Mouse (Mus musculus) NIH3T3 (cell line): ENCODE measurements around the gene Zfp3.
"Not testable (repeated sequence)": the region's sequence is repeated elsewhere in the genome, so short reads cannot be mapped to it uniquely, and the experiment has no call there.

Experiments used
- DNase-seq: peaks from one replicate; pipeline ENCODE4 v3.0.0-alpha.2; 2012; ENCODE audit warnings: low read depth

The Zfp3 gene

GRCm38 (mm10) chr11:70755645-70756044 is 8.4 kb upstream of the Zfp3 start:
- peak; percentile 85 for DNase-seq

GRCm38 (mm10) chr11:70760446-70760845 is 3.6 kb upstream of the Zfp3 start:
- DNase-seq, result not testable (repeated sequence)

GRCm38 (mm10) chr11:70762641-70763040 is 1.4 kb upstream of the Zfp3 start:
- DNase-seq, result no peak

GRCm38 (mm10) chr11:70763582-70763935 is 450 bp upstream of the Zfp3 start:
- DNase-seq, result no peak

GRCm38 (mm10) chr11:70765776-70766445 is 1.9 kb downstream of the Zfp3 start:
- DNase-seq, result peak; percentile 51

- DNase-seq, result no peak
Observed at GRCm38 (mm10) chr11:70770804-70771203, 6.8 kb downstream of the Zfp3 start.

- DNase-seq, result peak; percentile 82
Observed at GRCm38 (mm10) chr11:70776830-70777571, 13.0 kb downstream of the Zfp3 start.

- DNase-seq, result no peak
Observed at GRCm38 (mm10) chr11:70777634-70778033, 13.6 kb downstream of the Zfp3 start.

GRCm38 (mm10) chr11:70778058-70778457 is 14.0 kb downstream of the Zfp3 start:
- peak; percentile 79 for DNase-seq

GRCm38 (mm10) chr11:70785908-70786307 is 21.9 kb downstream of the Zfp3 start:
- DNase-seq, result no peak

GRCm38 (mm10) chr11:70787052-70787451 is 23.0 kb downstream of the Zfp3 start:
- no peak for DNase-seq

GRCm38 (mm10) chr11:70788972-70789655 is 25.1 kb downstream of the Zfp3 start:
- DNase-seq, result no peak

- DNase-seq, result no peak
Observed at GRCm38 (mm10) chr11:70790426-70790825, 26.4 kb downstream of the Zfp3 start.

- DNase-seq, result peak; percentile 16
Observed at GRCm38 (mm10) chr11:70790874-70791551, 27.0 kb downstream of the Zfp3 start.

- no peak for DNase-seq
Observed at GRCm38 (mm10) chr11:70791676-70792075, 27.7 kb downstream of the Zfp3 start.

GRCm38 (mm10) chr11:70792409-70792808 is 28.4 kb downstream of the Zfp3 start:
- DNase-seq, result peak; percentile 14

GRCm38 (mm10) chr11:70802208-70802864 is 38.3 kb downstream of the Zfp3 start:
- DNase-seq, result no peak

GRCm38 (mm10) chr11:70802865-70803261 is 38.9 kb downstream of the Zfp3 start:
- no peak for DNase-seq

- DNase-seq, result no peak
Observed at GRCm38 (mm10) chr11:70803711-70804200, 39.7 kb downstream of the Zfp3 start.

GRCm38 (mm10) chr11:70804395-70804794 is 40.4 kb downstream of the Zfp3 start:
- no peak for DNase-seq

GRCm38 (mm10) chr11:70805641-70806175 is 41.7 kb downstream of the Zfp3 start:
- no peak for DNase-seq
